Mouse (Mus musculus): ENCODE results near the gene Tmprss3.

Tmprss3 gene

DNA sequence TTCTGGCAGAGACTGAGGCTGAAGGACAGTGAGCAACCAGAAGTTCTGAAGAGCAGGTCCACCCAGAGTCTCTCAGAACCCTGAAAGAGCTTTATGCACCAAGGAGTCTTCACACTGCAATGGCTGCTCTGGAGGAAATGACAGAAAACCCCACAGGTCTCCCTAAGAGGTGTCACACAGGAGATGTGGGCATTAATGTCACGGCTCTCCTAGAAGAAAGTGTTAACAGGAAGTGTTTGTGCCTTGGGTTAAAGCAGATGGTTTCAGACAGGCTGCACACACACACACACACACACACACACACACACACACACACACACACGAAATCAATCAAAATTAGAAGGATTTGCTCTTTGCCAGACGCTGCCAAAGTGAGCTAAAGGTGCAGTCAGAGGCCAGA, 62.5 kb downstream of the Tmprss3 start:
- DNase-seq: no peak

DNA sequence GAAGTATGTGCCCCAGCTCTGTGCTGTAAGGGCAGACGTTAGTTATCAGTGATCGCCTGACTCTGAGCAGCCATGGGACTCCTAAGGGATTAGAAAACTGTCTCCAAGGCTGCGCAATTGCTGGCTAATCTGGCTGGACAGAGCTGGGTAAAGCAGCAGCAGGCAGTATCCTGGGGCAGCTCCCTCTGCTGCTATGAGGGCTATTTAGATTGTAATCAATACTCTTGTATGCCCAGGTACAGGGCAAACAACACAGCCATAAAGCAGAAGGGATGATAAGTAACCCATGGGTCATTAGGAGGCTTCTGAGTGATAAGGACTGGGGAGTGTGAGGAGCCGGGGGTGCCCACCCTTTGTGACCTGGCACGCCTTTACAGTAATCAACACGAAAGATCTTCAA, 63.9 kb downstream of the Tmprss3 start:
- no peak for DNase-seq

DNA sequence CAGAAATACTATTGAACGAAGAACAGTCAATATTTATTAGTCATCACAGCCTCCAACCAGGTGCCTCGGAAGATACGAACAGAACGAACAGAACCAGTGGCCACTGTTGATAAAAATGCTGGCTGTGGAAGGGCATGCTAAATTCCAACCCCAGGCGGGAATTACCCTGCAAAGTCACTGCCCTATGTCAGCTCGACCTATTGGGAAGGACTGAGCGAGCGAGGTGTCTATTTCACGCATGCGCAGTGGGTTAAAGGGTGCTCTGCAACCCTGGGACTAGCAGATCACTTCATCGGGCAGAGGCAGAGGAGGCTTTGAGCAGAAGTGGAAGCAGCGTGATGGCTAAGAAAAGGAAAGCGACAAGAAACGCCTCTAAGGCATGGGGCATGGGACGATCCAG, 65.0 kb downstream of the Tmprss3 start:
- DNase-seq: no peak

DNA sequence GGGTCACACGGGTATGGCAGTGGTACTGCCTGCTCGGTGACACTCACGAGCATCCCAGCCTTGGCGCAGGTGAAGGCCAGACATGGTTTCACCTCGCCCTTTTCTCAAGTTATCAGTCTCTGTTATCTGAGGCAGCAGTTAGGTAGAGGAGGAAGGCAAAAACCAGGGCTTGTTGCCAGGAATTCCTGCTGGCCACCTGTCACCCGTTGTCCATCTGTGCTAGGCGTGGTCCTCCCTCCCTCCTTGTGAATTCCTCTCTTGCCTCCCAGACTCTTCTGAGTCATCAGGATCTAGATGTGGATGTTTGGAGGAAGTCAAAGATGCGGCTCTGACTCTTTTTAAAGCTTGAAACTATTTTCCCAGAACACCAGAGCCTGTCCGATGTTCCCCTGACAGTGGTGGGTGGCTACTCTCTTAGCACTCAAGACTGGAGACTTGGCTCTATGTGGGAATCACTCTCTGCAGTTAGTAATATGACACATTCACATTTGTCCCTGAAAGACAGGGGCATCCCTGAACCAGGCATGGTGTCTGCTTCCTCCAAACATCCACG, 67.4 kb downstream of the Tmprss3 start:
- DNase-seq: peak; percentile 90 to 92

DNA sequence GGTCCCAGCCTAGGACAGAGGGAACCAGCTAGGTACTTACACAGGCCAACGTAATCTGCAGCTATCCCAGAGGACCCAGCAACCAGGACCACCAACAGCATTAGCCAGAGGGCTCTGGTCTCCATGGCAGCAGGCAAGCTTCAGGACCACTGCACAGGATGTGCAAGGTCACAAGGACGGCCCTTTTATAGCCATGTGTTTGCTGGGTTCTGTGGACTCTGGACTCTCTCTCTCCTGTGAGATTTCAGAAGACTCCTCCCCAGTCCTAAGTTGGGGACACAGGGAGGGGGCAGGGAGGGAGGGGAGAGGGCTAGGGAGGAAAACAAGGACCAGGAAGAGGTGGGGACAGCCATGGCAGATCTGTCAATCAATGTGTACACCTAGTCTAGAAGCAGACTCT, 69.3 kb downstream of the Tmprss3 start, which contains the start of gene Tff3:
TSS of gene Tff3 (minus strand) at position 195 of the 400 bp plus-strand sequence.
- no peak for DNase-seq
